Mouse (Mus musculus): ENCODE data around the gene Lcn5. TPM values are rescaled to one million over a fixed set of nuclear protein-coding genes. Genes with fewer than 3 reads are reported as not detected.
"Not testable (repeated sequence)": the region's sequence is repeated elsewhere in the genome, so short reads cannot be mapped to it uniquely, and the experiment has no call there.

The Lcn5 gene
- polyA plus RNA-seq, 1 experiment from 2014 or later, result not detected

DNA sequence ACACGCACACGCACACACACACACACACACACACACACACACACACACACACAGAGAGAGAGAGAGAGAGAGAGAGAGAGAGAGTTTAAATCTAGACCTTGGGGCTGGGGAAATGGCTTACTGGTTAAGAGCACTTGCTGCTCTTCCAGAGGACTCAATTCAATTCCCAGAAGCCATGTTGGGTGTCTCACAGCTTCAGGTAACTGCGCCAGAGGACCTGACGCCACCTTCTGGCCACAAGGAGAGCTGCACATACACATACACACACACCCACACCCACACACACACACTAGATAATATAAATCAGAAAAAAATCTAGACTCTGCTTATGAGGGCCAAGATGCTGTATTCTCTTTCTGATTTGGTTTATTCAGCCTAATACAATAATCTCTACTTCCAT lies 29.2 kb downstream of the Lcn5 start:
- Histone ChIP-seq H3K4me1 (no peaks in the 10 kb centered on the region), H3K27ac (no peak overlapping the region), H3K9me3 (replicated peaks) (no peaks in the 10 kb centered on the region), H3K4me3 (no peak overlapping the region), H3K4me2 (no peak overlapping the region), H3K36me3 (ENCODE audit: poor library complexity, severe bottlenecking) (no peaks in the 10 kb centered on the region), H3K27me3 (peaks cover 2% of the 10 kb centered on the region; the same call in 1 of the 2 replicates), H3K9ac (no peak overlapping the region)
- WGBS, result 80% methylated on average over 4 of the region's 4 CpGs
- no peak for ATAC-seq

DNA sequence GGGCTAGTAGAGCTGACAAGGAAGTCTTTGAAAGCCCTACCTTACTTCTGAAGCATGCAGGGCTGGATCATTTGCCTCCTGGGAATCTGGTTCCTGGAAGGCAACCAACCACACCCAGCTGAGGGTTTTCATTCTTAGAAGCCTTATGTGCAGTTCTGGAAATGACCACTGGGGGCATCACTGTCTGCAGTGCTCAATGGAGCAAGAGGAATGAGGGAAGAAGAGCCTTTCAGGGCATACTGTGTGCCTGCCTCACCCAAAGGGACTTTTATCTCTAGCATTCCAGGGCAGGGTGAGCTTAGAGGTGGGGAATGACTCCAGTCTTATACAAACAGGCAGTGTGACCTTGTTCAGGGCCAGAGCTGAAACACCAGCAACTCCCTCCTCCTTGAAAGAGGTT lies 36.9 kb downstream of the Lcn5 start:
- Histone ChIP-seq H3K9me3 (replicated peaks) (no peaks in the 10 kb centered on the region), H3K9ac (no peak overlapping the region), H3K4me3 (no peak overlapping the region), H3K36me3 (ENCODE audit: poor library complexity, severe bottlenecking) (no peaks in the 10 kb centered on the region), H3K27ac (no peak overlapping the region), H3K4me1 (no peaks in the 10 kb centered on the region), H3K4me2 (no peak overlapping the region), H3K27me3 (no peaks in the 10 kb centered on the region)
- ATAC-seq, result no peak

- 72% methylated on average over 4 of the region's 4 CpGs for WGBS
- Histone ChIP-seq H3K4me1 (no peaks in the 10 kb centered on the region), H3K36me3 (ENCODE audit: poor library complexity, severe bottlenecking) (no peaks in the 10 kb centered on the region), H3K27ac (no peak overlapping the region), H3K27me3 (no peaks in the 10 kb centered on the region), H3K4me3 (no peak overlapping the region), H3K9ac (no peak overlapping the region), H3K4me2 (no peak overlapping the region), H3K9me3 (replicated peaks) (no peaks in the 10 kb centered on the region)
- no peak for ATAC-seq
These were observed 39.2 kb downstream of the Lcn5 start for GRCm38 (mm10) chr2:25696951-25697350.

- Histone ChIP-seq H3K9me3 (replicated peaks) (no peaks in the 10 kb centered on the region), H3K4me2 (no peak overlapping the region), H3K9ac (no peak overlapping the region), H3K4me1 (no peaks in the 10 kb centered on the region), H3K36me3 (ENCODE audit: poor library complexity, severe bottlenecking) (no peaks in the 10 kb centered on the region), H3K27me3 (no peaks in the 10 kb centered on the region), H3K27ac (no peak overlapping the region), H3K4me3 (no peak overlapping the region)
- ATAC-seq, result no peak
- 86% methylated on average over 2 of the region's 2 CpGs for WGBS
These were observed 40.9 kb downstream of the Lcn5 start for GRCm38 (mm10) chr2:25698696-25699095.

DNA sequence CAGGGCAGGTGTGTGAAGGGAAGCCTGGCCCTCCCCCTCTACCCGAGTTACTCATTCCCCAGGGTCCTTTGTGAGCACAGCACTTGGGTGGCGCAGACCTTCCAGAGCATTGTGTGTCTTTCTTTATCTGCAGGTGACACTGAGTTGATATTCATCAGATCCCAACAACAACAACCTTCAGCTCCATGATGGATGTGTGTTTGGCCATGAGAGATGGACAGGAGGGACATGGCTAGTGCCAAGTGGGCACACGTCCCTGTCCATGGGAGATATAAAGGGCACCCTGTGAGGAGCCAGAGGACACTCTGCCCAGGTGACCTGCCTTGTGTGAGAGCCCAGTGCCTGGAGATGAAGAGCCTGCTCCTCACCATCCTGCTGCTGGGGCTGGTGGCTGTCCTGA lies 42.0 kb downstream of the Lcn5 start, which contains the start of gene Obp2a:
TSS of gene Obp2a (plus strand) at position 301 of the 400 bp plus-strand sequence.
- not testable (repeated sequence) for H3K4me1 ChIP-seq; ATAC-seq; H3K9me3 ChIP-seq (replicated peaks); H3K27ac ChIP-seq; H3K27me3 ChIP-seq; H3K36me3 ChIP-seq (ENCODE audit: poor library complexity, severe bottlenecking); H3K4me2 ChIP-seq; H3K4me3 ChIP-seq; H3K9ac ChIP-seq
- WGBS, result 84% methylated on average over 3 of the region's 3 CpGs

- Histone ChIP-seq H3K4me2 (no peak overlapping the region), H3K9ac (no peak overlapping the region), H3K9me3 (replicated peaks) (no peaks in the 10 kb centered on the region), H3K27ac (no peak overlapping the region), H3K4me1 (no peaks in the 10 kb centered on the region), H3K36me3 (ENCODE audit: poor library complexity, severe bottlenecking) (no peaks in the 10 kb centered on the region), H3K4me3 (no peak overlapping the region), H3K27me3 (no peaks in the 10 kb centered on the region)
- 86% methylated on average over 5 of the region's 5 CpGs for WGBS
- no peak for ATAC-seq
These were observed 43.2 kb downstream of the Lcn5 start for GRCm38 (mm10) chr2:25701001-25701400.

- Histone ChIP-seq H3K36me3 (ENCODE audit: poor library complexity, severe bottlenecking) (no peaks in the 10 kb centered on the region), H3K4me3 (no peak overlapping the region), H3K9ac (no peak overlapping the region), H3K27me3 (no peaks in the 10 kb centered on the region), H3K27ac (no peak overlapping the region), H3K4me1 (peaks cover 12% of the 10 kb centered on the region), H3K4me2 (no peak overlapping the region), H3K9me3 (replicated peaks) (no peaks in the 10 kb centered on the region)
- WGBS, result 95% methylated on average over 4 of the region's 4 CpGs
- ATAC-seq, result no peak
These were observed 46.0 kb downstream of the Lcn5 start for GRCm38 (mm10) chr2:25703706-25704105.

DNA sequence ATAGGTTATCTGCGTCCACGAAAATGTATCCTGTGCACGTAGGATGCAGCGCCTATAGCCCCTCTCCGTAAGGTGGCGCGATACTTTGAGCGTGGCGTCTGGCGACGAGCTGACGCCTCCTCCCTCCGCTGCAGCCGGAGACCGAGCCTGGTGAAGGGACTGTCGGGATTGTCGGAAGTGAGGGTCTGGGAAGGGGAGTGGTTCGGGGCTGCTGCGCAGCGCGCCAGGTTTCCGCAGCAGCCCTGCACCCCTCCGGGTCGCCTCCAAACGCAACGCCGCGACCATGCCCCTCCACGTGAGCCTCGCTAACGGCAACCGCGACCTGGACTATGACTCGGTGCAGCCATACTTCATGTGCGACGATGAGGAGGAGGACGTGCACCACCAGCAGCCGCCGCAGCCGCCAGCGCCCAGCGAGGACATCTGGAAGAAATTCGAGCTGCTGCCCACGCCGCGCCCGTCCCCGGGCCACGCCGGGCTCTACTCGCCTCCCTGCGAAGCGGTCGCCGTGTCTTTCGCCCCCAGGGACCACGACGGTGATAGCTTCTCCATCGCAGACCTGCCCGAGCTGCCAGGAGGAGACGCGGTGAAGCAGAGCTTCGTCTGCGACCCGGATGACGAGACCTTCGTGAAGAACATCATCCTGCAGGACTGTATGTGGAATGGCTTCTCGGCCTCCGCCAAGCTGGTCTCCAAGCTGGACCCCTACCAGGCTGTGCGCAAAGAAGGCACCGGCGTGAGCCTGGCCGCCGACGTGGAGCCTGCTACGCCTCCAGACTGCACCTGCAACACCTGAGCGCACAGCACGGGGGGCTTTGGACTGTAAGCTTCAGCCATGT lies 49.1 kb downstream of the Lcn5 start, which contains the start of gene Bmyc:
TSS of gene Bmyc (plus strand) at position 97 of the 839 bp plus-strand sequence.
- under 1% methylated on average over 73 of the region's 78 CpGs for WGBS
- H3K27ac ChIP-seq, result peak within 1 kb of the TSS; percentile 60
- H3K9ac ChIP-seq, result peak within 1 kb of the TSS; percentile 75
- H3K4me2 ChIP-seq, result peak within 1 kb of the TSS; percentile 92
- no peaks in the 10 kb centered on the region for H3K27me3 ChIP-seq
- peak within 1 kb of the TSS; percentile 62 for H3K4me3 ChIP-seq
- peak; percentile 96 for ATAC-seq
- H3K9me3 ChIP-seq (replicated peaks), result no peaks in the 10 kb centered on the region
- H3K4me1 ChIP-seq, result peaks cover 21% of the 10 kb centered on the region
- no peaks in the 10 kb centered on the region for H3K36me3 ChIP-seq (ENCODE audit: poor library complexity, severe bottlenecking)

DNA sequence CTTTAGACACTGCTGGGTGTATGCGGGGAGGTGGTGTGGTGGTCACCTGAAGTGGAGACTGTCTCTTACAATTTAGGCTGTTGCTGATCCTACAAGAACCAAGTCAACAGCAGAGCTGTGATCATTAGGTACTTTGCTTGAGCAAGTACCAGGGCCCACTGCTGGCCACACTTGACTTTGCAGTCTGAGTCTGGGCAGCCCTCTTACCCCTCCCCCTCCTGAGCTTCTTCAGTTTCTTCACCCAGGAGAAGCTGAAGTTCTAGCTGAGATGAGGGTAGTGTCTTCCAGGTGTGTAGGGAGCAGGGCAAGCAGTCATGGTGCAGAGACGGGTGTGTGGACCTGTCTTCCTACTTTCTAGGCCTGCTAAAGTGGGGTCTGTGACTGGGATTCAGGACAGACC lies 50.4 kb downstream of the Lcn5 start:
- 82% methylated on average over 2 of the region's 2 CpGs for WGBS
- Histone ChIP-seq H3K4me3 (no peak overlapping the region), H3K27ac (no peak overlapping the region)

GRCm38 (mm10) chr2:25709056-25709455 lies 51.3 kb downstream of the Lcn5 start:
- H3K36me3 ChIP-seq (ENCODE audit: poor library complexity, severe bottlenecking); H3K9me3 ChIP-seq (replicated peaks); ATAC-seq; H3K4me2 ChIP-seq; H3K4me3 ChIP-seq; H3K27me3 ChIP-seq; H3K9ac ChIP-seq; H3K27ac ChIP-seq: not testable (repeated sequence)
- peaks cover 22% of the 10 kb centered on the region for H3K4me1 ChIP-seq
- WGBS, result 95% methylated on average over 1 of the region's 1 CpGs

More for the DNA sequence above, 50.4 kb downstream of the Lcn5 start:
- Histone ChIP-seq H3K9me3 (replicated peaks) (no peaks in the 10 kb centered on the region), H3K36me3 (ENCODE audit: poor library complexity, severe bottlenecking) (no peaks in the 10 kb centered on the region), H3K4me1 (peaks cover 22% of the 10 kb centered on the region), H3K27me3 (no peaks in the 10 kb centered on the region), H3K9ac (no peak overlapping the region), H3K4me2 (peak overlapping the region; percentile 42)
- no peak for ATAC-seq

- not testable (repeated sequence) for H3K36me3 ChIP-seq (ENCODE audit: poor library complexity, severe bottlenecking); ATAC-seq; H3K4me2 ChIP-seq; H3K27me3 ChIP-seq; H3K9ac ChIP-seq; H3K27ac ChIP-seq; H3K9me3 ChIP-seq (replicated peaks); H3K4me3 ChIP-seq
- 73% methylated on average over 2 of the region's 2 CpGs for WGBS
- peaks cover 22% of the 10 kb centered on the region for H3K4me1 ChIP-seq
These were observed 52.0 kb downstream of the Lcn5 start for GRCm38 (mm10) chr2:25709791-25710190.
